Mouse (Mus musculus): Measurements from ENCODE around the gene Sec22c. TPM values are rescaled to one million over a fixed set of nuclear protein-coding genes. Genes with fewer than 3 reads are reported as not detected.
A peak's percentile ranks its signal among the peaks of the same experiment; 100 is the strongest.

Sec22c gene
- total RNA-seq, 2 experiments from 2014 or later: 26.3 to 32.7 TPM

GRCm38 (mm10) chr9:121696626-121697025, 8.7 kb downstream of the Sec22c start:
- DNase-seq (ENCODE audit: extremely low spot score in 1 of 2, low spot score in 1 of 2): no peak

DNA sequence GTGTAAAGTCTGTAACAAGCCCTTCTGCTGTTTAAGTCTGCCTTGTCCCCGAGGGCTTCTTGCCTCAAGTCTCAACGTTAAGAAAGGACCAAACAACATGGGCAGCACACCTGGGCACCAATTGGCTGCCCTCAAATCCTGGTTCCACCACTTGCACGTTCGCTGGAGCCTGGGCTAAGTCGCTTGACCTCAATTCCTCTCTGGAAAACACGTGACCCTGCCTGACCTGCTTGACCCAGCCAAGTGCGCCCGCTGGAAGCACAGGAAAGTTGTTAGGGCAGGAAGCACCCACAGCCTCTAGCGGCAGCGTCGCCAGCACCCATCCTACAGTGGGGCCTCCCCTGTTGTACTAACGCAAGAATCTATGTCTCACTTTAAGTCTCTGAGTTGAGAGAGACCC, 10.6 kb downstream of the Sec22c start:
- DNase-seq (ENCODE audit: extremely low spot score in 1 of 2, low spot score in 1 of 2): no peak

GRCm38 (mm10) chr9:121690734-121691133, 14.6 kb downstream of the Sec22c start:
- DNase-seq (ENCODE audit: extremely low spot score in 1 of 2, low spot score in 1 of 2): no peak

DNA sequence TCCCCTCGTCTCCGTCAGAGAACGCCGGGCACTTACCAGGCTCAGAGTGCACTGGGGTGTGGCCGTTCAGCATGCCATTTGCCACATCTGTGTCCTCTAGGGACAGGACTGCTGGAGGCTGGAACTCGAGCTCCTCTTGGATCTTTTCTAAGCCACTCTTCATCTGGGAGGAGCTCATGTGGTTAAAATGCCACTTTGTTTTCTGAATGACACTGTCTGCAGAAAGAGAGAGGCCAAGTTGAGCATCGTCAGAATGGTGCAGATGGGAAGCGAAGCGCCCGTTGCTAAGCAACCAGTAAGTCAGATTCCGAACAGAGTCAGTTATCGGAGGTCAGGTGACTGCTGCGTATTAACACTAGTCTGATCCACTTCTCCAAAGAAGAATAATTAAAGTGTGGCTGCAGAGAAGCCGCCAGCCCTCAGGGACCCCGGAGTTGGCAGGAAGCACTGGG, 15.1 kb downstream of the Sec22c start:
- DNase-seq (ENCODE audit: extremely low spot score in 1 of 2, low spot score in 1 of 2): peak in 1 of 2 experiments; percentile 45

DNA sequence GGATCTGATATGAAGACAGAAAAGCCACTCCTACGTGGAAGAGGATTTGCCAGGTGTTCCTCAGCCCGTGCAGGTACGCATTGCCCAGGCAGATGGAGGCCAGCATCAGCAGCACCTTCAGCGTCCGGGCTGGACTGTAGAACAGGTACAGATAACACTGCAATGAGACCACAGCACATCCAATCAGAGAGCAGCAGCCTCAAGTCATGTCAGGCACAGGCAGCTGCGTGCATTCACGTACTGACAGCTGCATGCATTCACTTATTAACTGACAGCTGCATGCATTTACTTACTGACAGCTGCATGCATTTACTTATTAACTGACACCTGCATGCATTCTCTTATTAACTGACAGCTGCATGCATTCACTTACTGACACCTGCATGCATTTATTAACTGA, 20.6 kb downstream of the Sec22c start:
- no peak for DNase-seq (ENCODE audit: extremely low spot score in 1 of 2, low spot score in 1 of 2)

GRCm38 (mm10) chr9:121682037-121682680, 23.1 kb downstream of the Sec22c start:
- DNase-seq (ENCODE audit: extremely low spot score in 1 of 2, low spot score in 1 of 2): no peak

- no peak for DNase-seq (ENCODE audit: extremely low spot score in 1 of 2, low spot score in 1 of 2)
These were observed 24.1 kb downstream of the Sec22c start for GRCm38 (mm10) chr9:121681191-121681590.

DNA sequence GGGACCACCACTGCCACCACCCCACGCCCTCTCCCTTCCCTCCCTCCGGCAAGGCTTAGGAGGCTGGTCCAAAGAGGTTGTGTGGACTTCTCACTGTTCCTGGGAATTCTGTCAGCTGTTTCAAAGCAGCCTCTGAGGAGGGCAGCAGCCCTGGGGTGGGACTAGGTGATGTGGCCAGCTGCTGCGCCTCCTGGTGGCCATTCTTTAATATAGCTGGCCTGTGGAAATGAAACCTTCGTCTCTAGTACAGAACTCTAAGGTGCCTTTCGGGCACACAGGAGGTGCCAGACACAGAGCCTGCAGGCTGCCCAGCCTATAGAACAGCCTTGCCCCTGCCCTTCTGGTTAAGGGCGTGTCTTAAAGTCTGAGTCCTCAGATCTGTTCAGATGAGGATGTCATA, 25.7 kb downstream of the Sec22c start:
- peak in 1 of 2 experiments; percentile 45 for DNase-seq (ENCODE audit: extremely low spot score in 1 of 2, low spot score in 1 of 2)

DNA sequence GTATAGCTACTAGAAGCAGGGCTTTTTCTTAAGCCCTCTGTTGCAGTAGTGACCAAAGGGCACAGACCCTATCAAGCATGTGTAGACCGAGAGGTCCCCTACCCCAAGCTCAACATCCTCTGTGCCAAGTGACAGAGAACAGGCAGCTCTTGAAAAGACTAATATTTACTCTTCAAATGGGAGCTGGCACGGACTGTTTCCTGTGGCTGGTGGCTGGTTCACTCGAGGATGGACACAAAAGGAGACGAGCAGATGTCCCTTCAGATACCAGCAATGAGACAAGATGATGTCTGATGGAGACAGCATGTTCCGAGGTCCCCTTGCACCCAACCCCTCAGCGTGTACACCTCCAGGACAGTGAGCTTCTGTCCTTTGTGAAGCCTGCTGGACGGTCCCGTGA, 27.8 kb downstream of the Sec22c start:
- no peak for DNase-seq (ENCODE audit: extremely low spot score in 1 of 2, low spot score in 1 of 2)

DNA sequence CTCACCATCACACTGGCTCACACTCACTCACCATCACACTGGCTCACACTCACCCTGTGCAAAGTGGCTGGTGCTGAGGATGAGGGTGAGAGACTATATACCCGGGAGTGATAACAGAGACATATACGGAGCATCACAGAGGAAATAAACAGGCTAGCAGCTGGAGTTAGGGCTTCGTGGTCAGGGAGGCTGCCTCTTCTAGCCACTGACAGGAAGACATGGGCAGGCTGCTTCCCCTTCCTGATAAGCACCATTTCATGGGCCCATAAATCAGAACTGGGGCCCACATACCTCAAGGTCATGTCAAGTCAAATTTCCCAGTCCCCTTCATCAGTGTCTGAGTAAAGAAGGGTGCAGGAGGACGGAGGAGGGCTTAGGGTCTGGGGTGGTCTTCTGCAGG, 28.2 kb downstream of the Sec22c start:
- DNase-seq (ENCODE audit: extremely low spot score in 1 of 2, low spot score in 1 of 2): no peak

DNA sequence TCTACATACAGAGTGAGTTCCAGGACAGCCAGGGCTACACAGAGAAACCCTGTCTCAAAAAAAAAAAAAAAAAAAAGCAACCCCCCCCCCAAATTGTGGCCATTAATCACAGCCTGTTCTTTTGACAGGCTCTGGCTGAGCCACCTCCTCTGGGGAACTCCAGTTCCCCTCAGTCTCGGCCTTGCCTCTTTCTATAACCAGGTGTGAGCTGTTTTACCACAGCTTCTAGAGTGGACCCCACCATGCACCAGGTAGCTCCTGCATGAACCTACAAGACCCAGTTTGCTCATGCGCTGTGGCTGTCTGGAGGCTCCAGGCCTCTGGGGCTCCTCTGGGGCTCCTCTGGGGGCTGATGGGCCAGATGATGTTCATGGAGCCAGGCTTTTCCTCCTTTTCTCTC, 29.7 kb downstream of the Sec22c start:
- DNase-seq (ENCODE audit: extremely low spot score in 1 of 2, low spot score in 1 of 2): no peak

GRCm38 (mm10) chr9:121675011-121675410, 30.3 kb downstream of the Sec22c start:
- no peak for DNase-seq (ENCODE audit: extremely low spot score in 1 of 2, low spot score in 1 of 2)

- DNase-seq (ENCODE audit: extremely low spot score in 1 of 2, low spot score in 1 of 2): no peak
These were observed 31.6 kb downstream of the Sec22c start for GRCm38 (mm10) chr9:121673716-121674115.

DNA sequence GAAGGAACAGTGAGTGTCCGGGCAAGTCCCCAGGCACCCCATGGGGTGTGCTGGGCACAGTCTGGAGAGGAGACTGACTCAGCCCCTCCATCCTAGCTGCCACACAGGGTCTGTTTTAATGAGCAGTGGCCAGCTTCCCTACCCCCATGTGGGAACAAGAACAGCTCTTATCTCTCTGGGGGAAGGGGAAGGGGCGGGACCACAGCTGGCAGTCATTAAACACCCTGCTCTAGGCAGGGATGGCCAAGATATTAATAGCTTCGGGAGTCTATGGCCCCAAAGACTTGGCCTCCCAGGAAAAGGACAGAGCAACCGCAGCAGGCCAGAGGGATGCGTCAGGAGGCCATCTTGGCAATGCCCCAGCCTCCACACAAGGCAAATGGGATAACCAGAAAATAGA, 33.0 kb downstream of the Sec22c start:
- no peak for DNase-seq (ENCODE audit: extremely low spot score in 1 of 2, low spot score in 1 of 2)

- no peak for DNase-seq (ENCODE audit: extremely low spot score in 1 of 2, low spot score in 1 of 2)
These were observed 34.0 kb downstream of the Sec22c start for GRCm38 (mm10) chr9:121671300-121671699.

DNA sequence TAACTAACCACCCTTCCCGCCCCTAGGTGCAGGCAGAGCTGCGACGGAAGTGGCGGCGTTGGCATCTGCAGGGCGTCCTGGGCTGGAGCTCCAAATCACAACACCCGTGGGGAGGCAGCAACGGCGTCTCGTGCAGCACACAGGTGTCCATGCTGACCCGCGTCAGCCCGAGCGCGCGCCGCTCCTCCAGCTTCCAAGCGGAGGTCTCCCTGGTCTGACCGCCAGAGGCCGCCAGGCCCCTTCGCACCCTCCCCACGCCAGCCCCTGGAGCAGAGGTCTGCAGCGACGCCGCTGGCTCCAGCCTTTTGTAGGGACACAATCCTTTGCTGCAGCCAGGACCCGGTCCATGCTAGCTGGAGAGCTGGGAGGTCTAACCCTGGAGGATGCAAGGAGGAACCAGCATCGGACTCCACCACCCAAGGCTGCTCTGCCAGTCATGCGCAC, 35.9 kb downstream of the Sec22c start:
- DNase-seq (ENCODE audit: extremely low spot score in 1 of 2, low spot score in 1 of 2): peak in 1 of 2 experiments; percentile 36

DNA sequence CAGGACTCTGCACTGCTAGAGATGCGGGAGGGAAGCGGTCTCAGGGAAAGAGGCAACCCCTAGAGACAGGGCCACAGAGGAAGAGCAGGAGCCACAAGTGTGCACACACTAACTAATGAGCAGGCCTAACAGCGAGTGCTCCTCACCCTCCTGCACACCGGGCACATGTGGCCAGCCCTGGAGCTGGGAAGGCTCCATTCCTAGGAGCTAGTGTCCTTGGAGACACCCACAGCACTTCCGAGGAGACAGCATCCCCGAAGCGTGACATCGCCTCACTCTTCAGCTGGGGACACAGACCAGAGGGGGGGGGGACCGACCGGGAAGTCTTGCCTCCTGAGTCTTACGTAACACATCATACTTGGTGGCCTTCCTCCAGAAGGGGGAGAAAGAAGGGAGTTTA, 37.5 kb downstream of the Sec22c start:
- DNase-seq (ENCODE audit: extremely low spot score in 1 of 2, low spot score in 1 of 2): no peak

DNA sequence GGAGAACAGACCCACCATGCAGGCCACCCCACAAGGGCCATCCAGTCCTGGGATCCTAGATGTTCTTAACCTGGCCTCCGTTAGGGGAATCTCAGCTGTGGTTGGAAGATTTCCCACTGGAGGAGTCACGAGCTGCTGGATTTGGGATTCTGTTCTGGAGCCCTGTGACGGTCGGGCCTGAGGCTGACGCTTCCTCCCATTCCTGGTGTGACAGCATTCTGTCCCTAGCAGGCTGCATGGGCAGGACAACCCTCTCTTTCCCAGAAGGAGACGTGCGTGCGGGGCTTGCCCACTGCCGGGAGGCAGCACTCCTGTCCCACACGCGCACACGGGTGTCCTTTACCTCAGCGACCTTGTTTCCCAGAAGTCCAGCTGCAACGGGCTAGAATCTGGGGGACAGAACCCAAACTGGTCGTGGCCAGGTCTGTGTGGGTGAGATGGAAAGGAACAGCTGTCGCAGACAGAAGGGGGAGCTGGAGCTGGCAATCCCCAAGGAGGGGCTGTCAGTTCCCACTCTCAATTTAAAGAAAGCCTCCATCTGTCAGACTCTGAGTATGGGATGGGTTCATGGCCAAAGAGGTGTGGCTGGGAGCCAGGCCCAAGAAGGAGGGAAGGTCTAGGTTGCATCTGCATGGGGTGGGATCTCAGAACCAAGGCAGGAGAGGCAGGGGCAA, 38.2 kb downstream of the Sec22c start:
- DNase-seq (ENCODE audit: extremely low spot score in 1 of 2, low spot score in 1 of 2): no peak

GRCm38 (mm10) chr9:121664104-121664503, 41.2 kb downstream of the Sec22c start:
- DNase-seq (ENCODE audit: extremely low spot score in 1 of 2, low spot score in 1 of 2): no peak

DNA sequence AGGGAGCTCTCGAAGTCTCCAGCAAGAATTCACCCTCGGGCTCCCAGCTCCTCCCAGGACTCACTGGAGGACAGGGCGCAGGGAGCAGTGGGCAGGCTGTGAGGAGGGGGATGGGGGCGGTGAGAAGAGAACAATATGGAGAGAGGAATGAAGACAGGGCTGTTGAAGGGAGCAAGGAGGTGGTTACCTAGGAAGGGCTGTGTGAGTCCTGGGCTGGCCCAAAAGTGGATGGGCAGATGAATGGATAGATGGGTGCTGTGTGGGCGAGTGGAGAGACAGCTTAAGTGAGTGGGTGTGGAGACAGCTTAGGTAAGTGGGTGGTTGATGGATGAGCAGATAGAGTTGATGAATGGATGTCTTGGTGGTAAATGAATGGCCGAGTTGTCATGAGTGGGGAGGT, 41.8 kb downstream of the Sec22c start:
- no peak for DNase-seq (ENCODE audit: extremely low spot score in 1 of 2, low spot score in 1 of 2)

- no peak for DNase-seq (ENCODE audit: extremely low spot score in 1 of 2, low spot score in 1 of 2)
These were observed 45.5 kb downstream of the Sec22c start for GRCm38 (mm10) chr9:121659791-121660190.

DNA sequence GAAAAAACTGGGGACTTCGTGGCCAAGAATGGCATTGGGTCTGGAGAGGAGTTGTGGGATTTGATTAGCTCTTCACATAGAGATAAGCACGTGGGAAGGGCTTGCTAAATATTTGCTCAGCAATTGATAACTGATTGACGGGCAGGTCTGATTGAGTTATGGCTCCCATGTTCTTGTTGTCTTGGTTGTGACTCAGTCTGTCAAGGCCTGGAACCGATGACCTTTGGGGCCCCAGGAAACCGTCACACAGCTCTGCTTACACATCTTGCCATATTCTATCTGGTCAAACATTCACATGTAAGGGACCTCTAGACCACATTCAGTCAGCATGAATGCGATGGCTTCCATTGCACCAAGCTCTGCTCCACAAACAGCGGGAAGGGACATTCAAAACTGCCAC, 47.0 kb downstream of the Sec22c start:
- no peak for DNase-seq (ENCODE audit: extremely low spot score in 1 of 2, low spot score in 1 of 2)
